Mouse (Mus musculus): ENCODE data around the gene Pola1. TPM values are rescaled to one million over a fixed set of nuclear protein-coding genes. Genes with fewer than 3 reads are reported as not detected.
"Not testable (repeated sequence)": the region's sequence is repeated elsewhere in the genome, so short reads cannot be mapped to it uniquely, and the experiment has no call there.

Pola1 gene
- polyA plus RNA-seq, 1 experiment from 2014 or later, result 11.0 TPM

DNA sequence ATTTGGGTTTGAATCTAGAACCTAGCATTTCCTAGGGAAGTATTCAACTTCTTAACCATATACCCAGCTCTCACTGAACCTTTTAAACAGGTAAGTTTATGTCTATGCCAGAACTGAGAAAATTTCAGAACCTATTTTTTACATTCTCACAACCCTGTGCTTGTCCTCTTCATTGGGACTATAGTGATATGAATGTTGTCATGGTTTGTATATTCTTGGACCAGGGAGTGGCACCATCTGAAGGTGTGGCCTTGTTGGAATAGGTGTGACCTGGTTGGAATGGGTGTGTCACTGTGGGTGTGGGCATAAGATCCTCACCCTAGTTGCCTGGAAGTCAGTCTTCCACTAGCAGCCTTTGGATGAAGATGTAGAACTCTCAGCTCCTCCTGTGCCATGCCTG, 231.1 kb downstream of the Pola1 start:
- not testable (repeated sequence) for H3K27ac ChIP-seq (replicated peaks); H3K36me3 ChIP-seq; H3K9me3 ChIP-seq; ATAC-seq (replicated peaks); H3K9ac ChIP-seq (replicated peaks); H3K4me1 ChIP-seq; H3K4me3 ChIP-seq; H3K4me2 ChIP-seq (replicated peaks); H3K27me3 ChIP-seq

DNA sequence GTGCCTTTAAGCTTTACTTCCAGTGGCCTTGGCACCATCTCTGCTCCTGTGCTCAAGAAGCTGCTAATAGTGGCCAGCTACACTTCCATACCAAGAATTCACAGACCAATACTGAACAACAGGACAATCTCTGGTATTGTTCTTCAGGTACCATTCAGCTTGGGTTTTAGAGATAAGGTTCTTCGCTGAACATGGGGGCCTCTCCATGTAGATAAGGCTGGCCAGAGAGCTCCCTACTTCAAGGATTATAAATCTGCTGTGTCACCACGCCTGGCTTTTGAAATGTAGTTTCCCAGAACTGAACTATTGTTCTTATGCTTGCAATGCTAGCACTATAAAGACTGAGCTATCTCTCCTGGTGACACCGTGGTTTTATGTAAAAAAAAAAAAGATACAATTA, 234.9 kb downstream of the Pola1 start:
- Histone ChIP-seq H3K9ac (replicated peaks) (no peak overlapping the region), H3K4me1 (no peaks in the 10 kb centered on the region), H3K9me3 (no peaks in the 10 kb centered on the region), H3K27me3 (no peaks in the 10 kb centered on the region), H3K36me3 (no peaks in the 10 kb centered on the region), H3K27ac (replicated peaks) (no peak overlapping the region), H3K4me2 (replicated peaks) (no peak overlapping the region), H3K4me3 (no peak overlapping the region)
- ATAC-seq (replicated peaks), result no peak
- 75% methylated on average over 3 of the region's 3 CpGs for WGBS

DNA sequence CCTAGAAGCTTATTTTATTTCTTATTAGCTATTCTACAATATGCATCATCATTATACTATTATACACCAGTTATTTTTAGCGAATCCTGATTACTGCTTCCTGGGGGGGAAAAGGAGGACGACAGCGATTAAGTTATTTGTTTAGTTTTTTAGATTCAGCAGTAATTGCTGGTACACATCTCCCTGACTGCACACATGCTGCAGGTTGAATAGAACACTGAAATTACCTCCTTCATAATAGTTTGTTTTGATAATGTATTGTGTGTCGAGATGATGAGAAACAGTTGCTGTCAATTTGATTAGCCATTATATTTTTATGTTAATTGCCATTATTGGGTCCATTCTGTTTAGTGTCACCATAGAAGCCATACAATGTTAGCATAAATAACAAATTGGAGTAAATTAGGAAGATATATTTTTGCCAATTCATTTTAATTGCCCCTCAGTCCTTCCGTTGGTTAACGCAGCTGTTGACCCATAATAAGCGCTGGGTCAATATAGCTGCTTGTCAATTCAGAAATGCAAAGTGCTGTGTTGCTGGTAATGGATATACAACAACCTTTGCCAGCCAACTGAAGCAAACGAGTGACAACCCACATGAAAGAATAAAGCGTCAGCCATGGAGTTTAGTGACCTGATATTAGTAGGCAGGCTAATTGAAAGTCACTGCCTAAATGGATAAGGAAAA, 254.5 kb downstream of the Pola1 start:
- no peaks in the 10 kb centered on the region for H3K9me3 ChIP-seq
- H3K9ac ChIP-seq (replicated peaks), result no peak overlapping the region
- no peaks in the 10 kb centered on the region for H3K36me3 ChIP-seq
- peak; percentile 64; the same call in 1 of the 2 replicates for ATAC-seq (replicated peaks)
- no peaks in the 10 kb centered on the region for H3K4me1 ChIP-seq
- H3K4me2 ChIP-seq (replicated peaks), result no peak overlapping the region
- no peaks in the 10 kb centered on the region for H3K27me3 ChIP-seq
- no peak overlapping the region for H3K27ac ChIP-seq (replicated peaks)
- 39% methylated on average over 9 of the region's 9 CpGs for WGBS
- H3K4me3 ChIP-seq, result no peak overlapping the region

DNA sequence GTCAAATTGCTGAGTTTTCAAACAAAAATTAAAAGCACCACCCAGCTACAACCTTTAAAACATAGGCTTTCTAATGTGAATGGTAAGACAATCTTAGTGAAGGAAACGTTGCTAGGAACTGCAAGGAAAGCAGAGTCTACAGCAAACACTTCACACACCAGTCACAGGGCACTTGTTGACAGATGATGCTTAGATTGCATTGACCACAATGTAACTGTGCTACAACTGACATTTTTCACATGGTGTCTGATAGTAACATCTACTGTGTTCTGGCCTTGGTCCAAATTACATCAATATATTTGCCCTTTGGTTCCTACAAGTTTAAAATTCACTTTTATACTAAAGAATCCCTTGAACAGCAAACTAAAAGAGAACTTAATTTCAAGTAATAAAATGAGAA, 258.5 kb downstream of the Pola1 start:
- H3K4me1 ChIP-seq, result no peaks in the 10 kb centered on the region
- no peaks in the 10 kb centered on the region for H3K9me3 ChIP-seq
- H3K9ac ChIP-seq (replicated peaks), result no peak overlapping the region
- ATAC-seq (replicated peaks), result no peak
- no peak overlapping the region for H3K4me2 ChIP-seq (replicated peaks)
- no peak overlapping the region for H3K27ac ChIP-seq (replicated peaks)
- H3K36me3 ChIP-seq, result no peaks in the 10 kb centered on the region
- 61% methylated on average over 1 of the region's 1 CpGs for WGBS
- no peaks in the 10 kb centered on the region for H3K27me3 ChIP-seq
- H3K4me3 ChIP-seq, result no peak overlapping the region

DNA sequence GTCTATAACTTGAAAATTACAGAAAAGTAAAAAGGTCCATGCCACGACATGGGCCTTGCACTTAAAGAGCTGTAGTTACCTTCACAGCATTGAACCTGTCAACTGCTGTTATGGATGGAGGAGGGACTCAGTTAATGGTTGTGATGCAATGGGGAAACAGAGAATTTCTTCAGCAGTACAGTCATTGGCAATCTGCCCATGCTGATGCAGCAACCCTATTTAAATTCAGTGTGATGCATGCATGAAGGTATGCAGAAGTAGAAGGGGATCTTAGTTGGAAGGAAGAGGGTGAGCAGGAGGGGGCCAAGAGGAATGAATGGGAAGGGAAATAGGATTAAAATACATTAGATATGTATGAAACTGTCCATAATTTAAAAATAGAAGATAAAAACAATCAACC, 262.2 kb downstream of the Pola1 start:
- Histone ChIP-seq H3K4me3 (no peak overlapping the region), H3K9me3 (no peaks in the 10 kb centered on the region), H3K36me3 (no peaks in the 10 kb centered on the region), H3K27ac (replicated peaks) (no peak overlapping the region), H3K4me2 (replicated peaks) (no peak overlapping the region), H3K27me3 (no peaks in the 10 kb centered on the region), H3K4me1 (no peaks in the 10 kb centered on the region), H3K9ac (replicated peaks) (no peak overlapping the region)
- ATAC-seq (replicated peaks), result no peak
- WGBS, result 49% methylated on average over 1 of the region's 1 CpGs

DNA sequence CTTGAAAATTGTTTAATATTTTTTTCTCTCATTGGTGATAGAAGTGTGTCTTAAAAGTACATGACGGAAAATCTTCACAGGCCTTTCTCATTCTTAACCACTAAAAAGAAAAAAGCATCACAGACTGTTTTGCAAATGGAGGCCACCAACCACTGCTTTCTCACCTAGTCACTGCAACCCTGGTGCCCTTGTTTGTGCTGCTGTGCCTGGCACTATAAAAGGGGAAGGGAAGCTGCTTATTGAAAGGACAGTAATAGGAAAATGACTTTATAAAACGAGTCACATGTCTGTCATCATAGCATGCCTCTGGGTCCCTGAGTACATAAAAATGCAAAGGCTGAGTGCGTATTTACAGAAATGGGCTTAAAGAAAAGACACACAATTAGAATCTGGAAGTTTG, 263.7 kb downstream of the Pola1 start:
- no peaks in the 10 kb centered on the region for H3K4me1 ChIP-seq
- H3K27ac ChIP-seq (replicated peaks), result no peak overlapping the region
- H3K4me3 ChIP-seq, result no peak overlapping the region
- no peaks in the 10 kb centered on the region for H3K9me3 ChIP-seq
- no peak overlapping the region for H3K4me2 ChIP-seq (replicated peaks)
- H3K9ac ChIP-seq (replicated peaks), result no peak overlapping the region
- 77% methylated on average over 3 of the region's 3 CpGs for WGBS
- H3K36me3 ChIP-seq, result no peaks in the 10 kb centered on the region
- H3K27me3 ChIP-seq, result no peaks in the 10 kb centered on the region
- no peak for ATAC-seq (replicated peaks)

DNA sequence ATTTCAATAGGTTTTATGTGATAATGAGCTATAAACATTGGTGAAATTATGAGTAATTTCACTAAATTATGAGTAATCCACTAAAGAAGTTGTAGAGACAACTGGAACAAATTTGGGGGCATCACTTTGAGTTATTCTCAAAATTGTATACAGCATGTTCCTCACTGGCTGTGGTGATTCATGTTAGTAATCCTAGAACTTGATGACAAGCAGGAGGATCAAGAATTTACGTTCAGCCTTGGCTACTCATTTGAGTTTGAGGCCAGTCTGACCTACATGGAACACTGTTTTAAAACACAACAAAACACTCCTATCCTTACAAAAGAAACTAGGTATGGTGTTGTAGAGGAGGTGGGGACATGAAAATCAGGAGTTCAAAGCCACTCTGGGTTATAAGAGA, 310.6 kb downstream of the Pola1 start:
- no peak for ATAC-seq (replicated peaks)
- no peak overlapping the region for H3K4me3 ChIP-seq
- no peaks in the 10 kb centered on the region for H3K4me1 ChIP-seq
- no peaks in the 10 kb centered on the region for H3K27me3 ChIP-seq
- H3K9ac ChIP-seq (replicated peaks), result no peak overlapping the region
- no peak overlapping the region for H3K27ac ChIP-seq (replicated peaks)
- 88% methylated on average over 1 of the region's 1 CpGs for WGBS
- no peaks in the 10 kb centered on the region for H3K9me3 ChIP-seq
- H3K4me2 ChIP-seq (replicated peaks), result no peak overlapping the region
- H3K36me3 ChIP-seq, result no peaks in the 10 kb centered on the region

DNA sequence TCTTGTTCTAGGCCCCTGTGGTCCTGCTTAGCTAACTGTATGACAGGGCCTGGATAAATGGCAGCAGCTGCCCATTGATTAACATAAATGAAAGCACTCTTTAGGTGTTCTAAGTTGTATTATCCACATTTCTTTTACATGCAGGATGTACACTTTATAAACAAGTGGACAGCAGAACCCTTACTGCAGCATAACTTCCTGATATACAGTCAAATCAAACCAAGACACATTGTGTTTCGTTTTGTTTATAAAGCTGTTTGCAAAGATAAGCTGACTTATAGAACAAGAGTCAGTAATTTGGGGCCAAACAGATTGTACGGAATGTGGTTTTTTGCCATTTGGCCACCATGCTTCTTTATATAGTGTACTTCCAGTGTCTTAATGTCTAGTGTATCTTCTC, 312.0 kb downstream of the Pola1 start:
- Histone ChIP-seq H3K27me3 (no peaks in the 10 kb centered on the region), H3K4me3 (no peak overlapping the region), H3K9me3 (no peaks in the 10 kb centered on the region), H3K4me2 (replicated peaks) (no peak overlapping the region), H3K4me1 (no peaks in the 10 kb centered on the region), H3K9ac (replicated peaks) (no peak overlapping the region), H3K27ac (replicated peaks) (no peak overlapping the region), H3K36me3 (no peaks in the 10 kb centered on the region)
- ATAC-seq (replicated peaks), result no peak
- 82% methylated on average over 2 of the region's 2 CpGs for WGBS

DNA sequence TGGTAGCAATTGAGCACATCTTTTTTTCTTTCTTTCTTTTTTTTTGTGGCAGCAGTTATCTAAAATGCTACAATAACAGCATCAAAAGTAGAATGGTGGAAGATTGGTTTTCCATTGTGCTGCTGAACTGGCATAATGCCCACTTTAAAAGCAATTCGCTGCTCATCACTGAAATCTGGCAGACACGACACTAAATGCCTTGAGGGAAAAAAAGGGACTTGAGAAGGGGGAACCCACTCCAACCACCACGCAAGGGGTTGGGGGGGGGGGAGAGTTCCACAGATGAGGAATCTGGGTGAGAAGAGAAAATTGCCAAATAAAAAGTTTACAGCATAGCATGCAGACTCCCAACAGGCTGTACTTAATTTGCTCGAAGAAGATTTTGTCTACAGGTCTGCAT, 314.4 kb downstream of the Pola1 start:
- no peaks in the 10 kb centered on the region for H3K36me3 ChIP-seq
- H3K27ac ChIP-seq (replicated peaks), result no peak overlapping the region
- 39% methylated on average over 4 of the region's 4 CpGs for WGBS
- ATAC-seq (replicated peaks), result no peak
- H3K4me3 ChIP-seq, result no peak overlapping the region
- H3K9me3 ChIP-seq, result no peaks in the 10 kb centered on the region
- H3K4me1 ChIP-seq, result no peaks in the 10 kb centered on the region
- H3K27me3 ChIP-seq, result no peaks in the 10 kb centered on the region
- H3K9ac ChIP-seq (replicated peaks), result no peak overlapping the region
- H3K4me2 ChIP-seq (replicated peaks), result no peak overlapping the region

DNA sequence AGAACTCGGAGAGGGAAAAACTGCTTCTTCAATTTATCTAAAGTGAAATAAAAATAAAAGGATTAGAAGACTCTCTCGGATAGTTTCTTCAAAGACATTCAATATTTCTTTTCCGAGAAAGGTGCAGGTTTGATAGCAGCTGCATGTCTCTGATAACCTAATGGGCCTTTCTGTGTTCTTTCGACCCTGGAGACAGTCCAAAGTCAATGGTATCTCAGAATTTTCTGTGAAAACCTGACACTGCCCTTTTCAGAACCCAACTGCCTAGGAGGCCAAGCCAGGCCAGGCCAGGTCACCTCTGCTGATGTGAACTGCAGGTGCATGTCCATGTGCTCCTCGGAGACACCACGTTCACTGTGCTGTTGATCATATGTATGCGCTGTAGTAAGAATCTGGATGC, 326.2 kb downstream of the Pola1 start:
- H3K4me3 ChIP-seq, result no peak overlapping the region
- no peak overlapping the region for H3K4me2 ChIP-seq (replicated peaks)
- no peak for ATAC-seq (replicated peaks)
- H3K36me3 ChIP-seq, result no peaks in the 10 kb centered on the region
- H3K27me3 ChIP-seq, result no peaks in the 10 kb centered on the region
- H3K27ac ChIP-seq (replicated peaks), result no peak overlapping the region
- H3K9me3 ChIP-seq, result no peaks in the 10 kb centered on the region
- WGBS, result 84% methylated on average over 7 of the region's 7 CpGs
- H3K9ac ChIP-seq (replicated peaks), result no peak overlapping the region
- H3K4me1 ChIP-seq, result peaks cover 4% of the 10 kb centered on the region; the same call in 1 of the 2 replicates

DNA sequence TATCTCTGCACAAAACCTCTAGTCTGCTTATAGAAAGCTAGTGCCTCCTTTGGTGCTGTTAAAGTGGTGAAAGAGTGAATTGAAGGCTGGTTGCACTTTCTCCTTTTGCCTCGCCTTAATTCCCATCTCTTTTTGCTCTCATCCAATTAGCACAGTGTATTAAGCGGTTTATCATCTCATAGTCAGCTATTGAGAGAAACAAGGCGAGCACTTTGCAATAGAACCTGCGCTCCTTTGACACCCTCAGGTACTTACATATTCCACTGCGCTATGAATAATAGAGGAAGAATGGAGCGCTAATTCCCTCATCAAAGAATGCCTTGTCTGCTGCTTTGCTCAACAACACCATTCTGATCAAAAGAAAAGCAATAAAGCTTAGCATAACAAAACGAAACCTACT, 330.2 kb downstream of the Pola1 start:
- 9% methylated on average over 7 of the region's 7 CpGs for WGBS
- Histone ChIP-seq H3K4me1 (peaks cover 27% of the 10 kb centered on the region), H3K36me3 (no peaks in the 10 kb centered on the region), H3K27ac (replicated peaks) (peak overlapping the region; percentile 42), H3K4me3 (no peak overlapping the region), H3K9ac (replicated peaks) (no peak overlapping the region), H3K9me3 (no peaks in the 10 kb centered on the region), H3K27me3 (no peaks in the 10 kb centered on the region), H3K4me2 (replicated peaks) (no peak overlapping the region)
- ATAC-seq (replicated peaks), result peak; percentile 52

DNA sequence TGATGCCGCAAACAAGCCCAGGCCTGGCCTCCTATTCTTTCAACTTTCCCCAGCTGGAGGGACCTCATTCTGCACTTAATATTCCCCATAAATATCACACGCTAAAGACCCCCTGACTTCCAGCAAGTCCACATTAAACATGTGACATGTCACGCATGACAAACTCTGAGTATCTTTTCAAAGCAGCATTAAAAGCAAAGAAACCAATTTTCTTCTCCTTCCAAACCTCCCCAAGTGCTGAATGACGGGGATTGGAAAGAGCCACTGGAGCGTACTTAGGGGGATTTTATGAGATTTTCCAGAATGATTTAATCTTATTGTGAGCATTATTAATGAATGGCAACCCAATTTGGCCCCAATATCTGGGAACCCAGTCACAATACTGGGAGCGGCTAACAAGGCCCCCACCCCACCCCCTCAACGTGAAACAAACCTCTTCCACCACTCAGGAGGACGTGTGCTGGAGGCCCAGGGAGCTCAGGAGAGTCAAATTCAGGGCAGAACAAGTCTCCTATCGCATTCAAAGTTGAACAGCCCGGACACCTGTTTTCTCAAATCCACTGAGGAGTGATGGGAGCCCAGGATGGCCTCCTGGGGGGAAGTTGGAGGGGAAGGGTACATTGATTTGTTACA, 331.7 kb downstream of the Pola1 start:
- no peaks in the 10 kb centered on the region for H3K36me3 ChIP-seq
- peaks cover 33% of the 10 kb centered on the region for H3K4me1 ChIP-seq
- H3K9ac ChIP-seq (replicated peaks), result no peak overlapping the region
- peak; percentile 27; the same call in 1 of the 2 replicates for ATAC-seq (replicated peaks)
- no peaks in the 10 kb centered on the region for H3K27me3 ChIP-seq
- no peaks in the 10 kb centered on the region for H3K9me3 ChIP-seq
- WGBS, result 22% methylated on average over 10 of the region's 10 CpGs
- no peak overlapping the region for H3K4me2 ChIP-seq (replicated peaks)
- H3K27ac ChIP-seq (replicated peaks), result peak overlapping the region; percentile 86
- no peak overlapping the region for H3K4me3 ChIP-seq

DNA sequence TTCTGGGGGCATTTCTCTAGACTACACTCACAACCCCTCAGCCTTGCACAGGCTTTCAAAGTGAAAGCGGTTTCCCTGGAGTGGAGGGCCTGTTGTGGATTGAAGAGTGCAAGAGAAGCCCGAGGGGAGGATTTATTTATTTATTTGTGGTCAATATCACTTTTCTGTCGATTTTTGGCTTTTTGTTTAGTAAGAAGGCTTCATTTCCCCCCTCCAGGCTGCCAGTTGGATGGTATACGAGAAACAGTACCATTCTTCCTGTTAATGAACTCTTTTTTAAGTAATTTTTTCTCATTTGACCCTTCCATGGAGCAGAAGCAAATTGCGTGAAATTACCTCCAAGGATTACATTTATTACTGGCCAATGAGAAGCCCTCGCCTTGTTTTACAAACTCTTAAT, 332.2 kb downstream of the Pola1 start:
- Histone ChIP-seq H3K9ac (replicated peaks) (no peak overlapping the region), H3K36me3 (no peaks in the 10 kb centered on the region), H3K27me3 (no peaks in the 10 kb centered on the region), H3K4me3 (no peak overlapping the region), H3K4me1 (peaks cover 33% of the 10 kb centered on the region), H3K4me2 (replicated peaks) (peak overlapping the region; percentile 49), H3K9me3 (no peaks in the 10 kb centered on the region), H3K27ac (replicated peaks) (peak overlapping the region; percentile 86)
- 24% methylated on average over 6 of the region's 6 CpGs for WGBS
- ATAC-seq (replicated peaks), result peak; percentile 27

All from forebrain, embryonic 15.5 days (tissue).